Mouse (Mus musculus) brain, embryonic 14.5 days (tissue): ENCODE data around the gene Kctd11.

Experiments used
- CTCF ChIP-seq: fragments of 200-500 bp; IDR thresholded peaks from 2 replicates; pipeline ENCODE4 v1.5.1; 2012; ENCODE audit warnings: inconsistent platforms, mild to moderate bottlenecking, moderate library complexity, borderline replicate concordance; ENCODE audit not compliant: insufficient read depth, insufficient read length; ENCODE audit errors: extremely low read depth
- POLR2A ChIP-seq: fragments of 200-500 bp; IDR thresholded peaks from 2 replicates; pipeline ENCODE4 v1.6.1; 2012; ENCODE audit warnings: mild to moderate bottlenecking, inconsistent platforms, borderline replicate concordance; ENCODE audit not compliant: poor library complexity, insufficient read depth, insufficient read length, severe bottlenecking; ENCODE audit errors: extremely low read depth

- no peak for TF ChIP-seq POLR2A
- TF ChIP-seq CTCF = no peak
Observed at GRCm38 (mm10) chr11:69919053-69919452, 37.8 kb upstream of the Kctd11 start.
